Mouse (Mus musculus) limb, embryonic 10.5 days (tissue): ENCODE measurements at regions not wholly inside any gene's neighbourhood (a gene's known extent, or its start where the extent isn't known, plus 50 kb on each side); places are given as distances from the start of the nearest gene placed in this dataset.

Source experiments
- DNase-seq: peaks from one replicate; pipeline ENCODE4 v3.0.0-alpha.2; 2017; ENCODE audit warnings: low spot score
- H3K27ac ChIP-seq: fragments of 300-500 bp; sonication (generic); 2 replicates; pipeline ENCODE4 v1.5.1; 2016; ENCODE audit warnings: mild to moderate bottlenecking
- H3K27me3 ChIP-seq: fragments of 300-500 bp; sonication (generic); 2 replicates; pipeline ENCODE4 v1.6.1; 2016; ENCODE audit warnings: low read depth, mild to moderate bottlenecking; ENCODE audit not compliant: poor library complexity, severe bottlenecking
- H3K36me3 ChIP-seq: fragments of 300-500 bp; sonication (generic); 2 replicates; pipeline ENCODE4 v1.6.1; 2016; ENCODE audit warnings: mild to moderate bottlenecking, moderate library complexity
- H3K4me1 ChIP-seq: fragments of 300-500 bp; sonication (generic); 2 replicates; pipeline ENCODE4 v1.6.1; 2016
- H3K4me3 ChIP-seq: fragments of 300-500 bp; sonication (generic); 2 replicates; pipeline ENCODE4 v1.5.1; 2016; ENCODE audit warnings: mild to moderate bottlenecking, moderate library complexity
- H3K9me3 ChIP-seq: fragments of 300-500 bp; sonication (generic); replicated peaks from 2 replicates; pipeline ENCODE4 v1.6.1; 2016; ENCODE audit warnings: mild to moderate bottlenecking
- WGBS: fragments of 180-500 bp; shearing (Covaris S2); methylation state at CpG from one replicate; pipeline ENCODE4 v1.1.7; 2016; 5-methylcytosine and 5-hydroxymethylcytosine counted together

GRCm38 (mm10) chr13:101233843-101234281 lies 400.6 kb upstream of the Slc30a5 start:
- no peaks in the 10 kb centered on the region for H3K27me3 ChIP-seq
- H3K4me1 ChIP-seq: peaks cover 5% of the 10 kb centered on the region
- 35% methylated on average over 5 of the region's 5 CpGs for WGBS
- H3K4me3 ChIP-seq: no peak overlapping the region
- no peak for DNase-seq
- no peak overlapping the region for H3K27ac ChIP-seq
- no peaks in the 10 kb centered on the region for H3K36me3 ChIP-seq
- H3K9me3 ChIP-seq: no peaks in the 10 kb centered on the region

GRCm38 (mm10) chr13:101233181-101233842 lies 400.1 kb upstream of the Slc30a5 start:
- Histone ChIP-seq H3K9me3 (no peaks in the 10 kb centered on the region), H3K4me1 (peaks cover 5% of the 10 kb centered on the region), H3K27me3 (no peaks in the 10 kb centered on the region), H3K36me3 (no peaks in the 10 kb centered on the region), H3K4me3 (no peak overlapping the region), H3K27ac (no peak overlapping the region)
- WGBS: 70% methylated on average over 8 of the region's 8 CpGs
- DNase-seq: no peak

GRCm38 (mm10) chr13:101229861-101230260 lies 396.6 kb upstream of the Slc30a5 start:
- H3K27me3 ChIP-seq: no peaks in the 10 kb centered on the region
- no peaks in the 10 kb centered on the region for H3K9me3 ChIP-seq
- DNase-seq: no peak
- H3K4me1 ChIP-seq: peaks cover 5% of the 10 kb centered on the region
- 87% methylated on average over 4 of the region's 4 CpGs for WGBS
- H3K27ac ChIP-seq: no peak overlapping the region
- no peaks in the 10 kb centered on the region for H3K36me3 ChIP-seq
- no peak overlapping the region for H3K4me3 ChIP-seq

- DNase-seq: no peak
- no peak overlapping the region for H3K27ac ChIP-seq
- no peaks in the 10 kb centered on the region for H3K36me3 ChIP-seq
- H3K4me1 ChIP-seq: peaks cover 2% of the 10 kb centered on the region; the same call in 1 of the 2 replicates
- no peak overlapping the region for H3K4me3 ChIP-seq
- 85% methylated on average over 2 of the region's 2 CpGs for WGBS
- H3K9me3 ChIP-seq: no peaks in the 10 kb centered on the region
- no peaks in the 10 kb centered on the region for H3K27me3 ChIP-seq
Measured at GRCm38 (mm10) chr13:101225366-101225765, 392.1 kb upstream of the Slc30a5 start.

DNA sequence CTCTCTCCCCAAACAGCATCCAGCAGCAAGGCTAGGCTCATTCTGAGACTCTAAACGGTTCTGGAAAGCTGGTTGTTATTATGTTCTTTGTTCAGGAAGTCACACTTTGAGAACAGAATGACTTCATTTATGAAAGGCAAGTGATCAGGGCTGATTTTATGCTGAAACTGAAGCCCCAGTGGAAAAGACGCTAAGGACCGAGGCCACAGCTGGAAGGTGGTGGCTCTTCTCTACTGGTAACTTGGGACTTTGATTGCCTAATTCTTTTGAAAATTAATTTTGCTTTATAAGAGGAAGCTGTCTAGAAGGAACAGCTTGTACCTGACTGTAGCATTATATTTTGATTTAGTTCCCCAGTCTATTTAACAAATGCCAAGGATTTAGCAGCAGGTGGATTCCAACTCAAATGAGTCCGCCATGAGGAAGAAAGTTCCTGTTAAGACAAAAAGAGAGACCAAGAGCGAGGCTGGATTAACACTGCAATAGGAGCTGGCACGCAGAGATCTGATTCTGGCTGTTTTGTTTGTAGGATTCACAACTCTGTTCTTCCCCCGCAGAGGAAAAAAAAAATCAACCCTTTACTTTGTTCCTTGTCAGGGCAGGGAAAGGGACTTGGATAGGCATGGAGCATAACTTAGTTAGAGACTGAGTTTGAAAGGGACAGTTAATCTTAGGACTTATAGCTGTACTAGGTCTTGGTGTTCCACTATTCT lies 388.3 kb upstream of the Slc30a5 start:
- WGBS: 83% methylated on average over 7 of the region's 7 CpGs
- H3K4me1 ChIP-seq: peaks cover 13% of the 10 kb centered on the region
- no peaks in the 10 kb centered on the region for H3K9me3 ChIP-seq
- no peaks in the 10 kb centered on the region for H3K27me3 ChIP-seq
- H3K27ac ChIP-seq: no peak overlapping the region
- no peak overlapping the region for H3K4me3 ChIP-seq
- DNase-seq: no peak
- no peaks in the 10 kb centered on the region for H3K36me3 ChIP-seq

DNA sequence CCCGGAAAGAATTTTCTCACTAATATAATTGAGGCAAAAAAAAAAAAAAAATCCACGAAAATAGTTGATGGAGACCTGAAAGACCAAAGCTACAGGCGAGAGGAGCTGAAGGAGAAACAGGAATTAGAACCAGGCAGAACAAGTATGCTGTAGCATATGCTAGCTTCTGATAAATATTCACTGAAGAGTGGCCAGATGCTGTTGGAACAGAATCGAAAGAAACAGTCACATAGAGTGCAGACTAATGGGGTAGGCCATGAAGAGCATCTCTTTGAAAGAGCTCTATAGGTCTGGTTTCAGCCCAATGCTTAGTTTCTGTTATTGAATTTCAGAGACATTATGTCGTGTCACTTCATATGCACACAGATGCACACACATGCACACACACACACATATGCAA lies 386.3 kb upstream of the Slc30a5 start:
- Histone ChIP-seq H3K36me3 (no peaks in the 10 kb centered on the region), H3K27ac (no peak overlapping the region), H3K27me3 (no peaks in the 10 kb centered on the region), H3K4me1 (peaks cover 27% of the 10 kb centered on the region), H3K4me3 (no peak overlapping the region), H3K9me3 (no peaks in the 10 kb centered on the region)
- WGBS: 90% methylated on average over 5 of the region's 5 CpGs
- DNase-seq: no peak

GRCm38 (mm10) chr13:101216897-101217480 lies 383.8 kb upstream of the Slc30a5 start:
- Histone ChIP-seq H3K4me1 (peaks cover 40% of the 10 kb centered on the region), H3K27me3 (peaks cover 11% of the 10 kb centered on the region; the same call in 1 of the 2 replicates), H3K27ac (no peak overlapping the region), H3K9me3 (no peaks in the 10 kb centered on the region), H3K36me3 (no peaks in the 10 kb centered on the region), H3K4me3 (no peak overlapping the region)
- no peak for DNase-seq
- 80% methylated on average over 8 of the region's 8 CpGs for WGBS

DNA sequence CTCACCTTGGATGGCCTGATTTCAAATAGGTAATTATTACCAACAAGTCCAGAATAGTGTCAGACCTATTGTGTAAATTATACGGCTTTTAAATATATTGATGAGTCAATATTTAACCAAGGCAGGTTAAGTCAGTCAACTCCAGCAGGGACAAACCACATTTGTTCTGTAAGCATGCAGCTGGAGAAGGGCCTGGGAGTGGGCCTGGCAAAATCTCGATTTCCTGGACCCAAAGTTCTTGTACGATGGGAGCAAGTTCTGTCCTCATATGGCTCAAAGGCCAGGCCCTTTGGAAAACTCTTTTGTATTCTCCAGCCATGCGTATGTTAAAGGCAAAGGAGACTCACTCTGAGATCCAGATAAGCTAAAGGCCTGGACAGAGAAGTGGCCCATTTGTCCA lies 383.2 kb upstream of the Slc30a5 start:
- Histone ChIP-seq H3K4me1 (peaks cover 40% of the 10 kb centered on the region), H3K36me3 (no peaks in the 10 kb centered on the region), H3K9me3 (no peaks in the 10 kb centered on the region), H3K4me3 (no peak overlapping the region), H3K27me3 (peaks cover 14% of the 10 kb centered on the region; the same call in 1 of the 2 replicates), H3K27ac (no peak overlapping the region)
- no peak for DNase-seq
- 84% methylated on average over 4 of the region's 4 CpGs for WGBS

DNA sequence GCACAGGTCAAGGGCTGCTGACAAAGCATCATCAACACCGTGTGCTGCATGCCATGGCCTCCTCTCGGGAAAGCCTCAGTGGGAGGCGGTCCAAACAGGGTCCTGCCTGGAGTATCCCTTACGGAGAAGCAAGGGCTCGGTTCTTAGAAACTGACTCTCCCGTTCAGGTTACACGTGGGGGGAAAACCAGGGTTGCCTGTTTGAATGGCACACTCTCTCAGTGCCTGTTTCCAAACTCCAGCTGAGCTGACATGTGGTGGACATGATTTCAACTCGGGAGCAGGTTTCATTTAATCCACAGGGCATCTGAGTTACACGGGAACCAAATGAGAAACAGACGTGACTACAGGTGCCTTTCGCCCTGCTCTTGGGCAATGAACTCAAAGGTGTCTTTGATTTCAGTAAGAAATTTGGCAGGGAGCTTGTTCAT lies 382.6 kb upstream of the Slc30a5 start:
- DNase-seq: peak; percentile 75
- Histone ChIP-seq H3K9me3 (no peaks in the 10 kb centered on the region), H3K4me1 (peaks cover 38% of the 10 kb centered on the region), H3K27ac (no peak overlapping the region), H3K4me3 (peak overlapping the region; percentile 34), H3K27me3 (peaks cover 14% of the 10 kb centered on the region; the same call in 1 of the 2 replicates), H3K36me3 (no peaks in the 10 kb centered on the region)
- WGBS: 30% methylated on average over 11 of the region's 11 CpGs

DNA sequence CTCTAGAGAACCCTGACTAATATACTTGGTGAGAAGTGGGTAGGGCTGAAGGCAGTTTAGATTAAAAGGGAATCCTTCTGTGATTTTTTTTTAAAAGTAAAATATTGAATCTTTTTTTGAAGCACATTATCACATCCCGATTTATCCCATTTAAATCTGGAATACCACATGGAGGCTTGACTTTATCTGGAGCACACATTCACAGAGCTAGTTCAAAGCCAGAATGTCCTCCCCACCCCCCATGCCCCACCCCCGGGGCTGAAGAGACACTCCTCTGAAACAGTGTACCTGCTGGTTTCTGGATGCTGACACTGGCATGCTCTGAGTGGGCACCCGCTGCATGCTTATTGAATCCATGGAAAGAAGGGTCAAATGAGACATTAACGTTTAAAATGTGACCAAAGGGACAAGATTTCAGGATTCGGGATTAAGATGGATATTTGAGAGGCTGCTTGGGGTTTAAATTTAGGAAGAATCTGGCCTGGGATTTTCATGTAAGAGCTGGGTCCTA lies 382.0 kb upstream of the Slc30a5 start:
- WGBS: 83% methylated on average over 5 of the region's 5 CpGs
- H3K36me3 ChIP-seq: no peaks in the 10 kb centered on the region
- DNase-seq: no peak
- peak overlapping the region; percentile 34 for H3K4me3 ChIP-seq
- peaks cover 38% of the 10 kb centered on the region for H3K4me1 ChIP-seq
- no peaks in the 10 kb centered on the region for H3K9me3 ChIP-seq
- no peak overlapping the region for H3K27ac ChIP-seq
- peaks cover 14% of the 10 kb centered on the region; the same call in 1 of the 2 replicates for H3K27me3 ChIP-seq

DNA sequence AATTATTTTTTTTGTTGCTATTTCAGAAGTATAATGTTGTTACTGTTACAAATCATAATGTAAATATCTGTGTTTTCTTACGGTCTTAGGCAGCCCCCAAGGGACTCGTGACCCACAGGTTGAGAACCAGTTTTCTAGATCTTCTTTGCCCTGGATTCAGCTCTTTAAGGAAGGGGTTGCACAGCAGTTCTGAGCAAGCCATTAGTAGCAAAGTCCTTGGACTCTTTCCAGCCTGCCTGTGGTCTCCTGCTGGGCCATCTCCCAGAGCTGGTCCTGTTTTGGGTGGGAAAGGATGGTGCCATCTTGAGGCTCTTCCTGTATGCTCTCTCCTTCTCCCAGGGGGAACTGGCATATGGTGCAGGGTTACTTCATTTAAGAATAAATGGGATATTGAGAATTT lies 380.9 kb upstream of the Slc30a5 start:
- H3K9me3 ChIP-seq: no peaks in the 10 kb centered on the region
- no peak for DNase-seq
- 92% methylated on average over 2 of the region's 2 CpGs for WGBS
- H3K36me3 ChIP-seq: no peaks in the 10 kb centered on the region
- no peak overlapping the region for H3K4me3 ChIP-seq
- no peak overlapping the region for H3K27ac ChIP-seq
- H3K4me1 ChIP-seq: peaks cover 38% of the 10 kb centered on the region
- H3K27me3 ChIP-seq: peaks cover 14% of the 10 kb centered on the region; the same call in 1 of the 2 replicates

GRCm38 (mm10) chr13:101213121-101213916 lies 380.1 kb upstream of the Slc30a5 start:
- H3K36me3 ChIP-seq: no peaks in the 10 kb centered on the region
- peaks cover 14% of the 10 kb centered on the region; the same call in 1 of the 2 replicates for H3K27me3 ChIP-seq
- peak; percentile 37 for DNase-seq
- no peaks in the 10 kb centered on the region for H3K9me3 ChIP-seq
- WGBS: 70% methylated on average over 13 of the region's 13 CpGs
- peaks cover 38% of the 10 kb centered on the region for H3K4me1 ChIP-seq
- H3K4me3 ChIP-seq: no peak overlapping the region
- H3K27ac ChIP-seq: no peak overlapping the region
